Mouse (Mus musculus): ENCODE results near the gene Gm17660.

- TF ChIP-seq GATA1 (IDR thresholded peaks at IDR 0.05; ENCODE audit: borderline replicate concordance, low read length) (no peak), FLI1 (IDR thresholded peaks at IDR 0.05; ENCODE audit: low read length) (no peak)
Measured at GRCm38 (mm10) chr5:104104111-104104510, 26.7 kb upstream of the Gm17660 start.

Measured in megakaryocyte, embryonic 14.5 days (primary cell).